Mouse (Mus musculus) cerebellum, postnatal 10 days (tissue): Measurements from ENCODE around the gene Gm14391.
"Not testable (repeated sequence)": the region's sequence is repeated elsewhere in the genome, so short reads cannot be mapped to it uniquely, and the experiment has no call there.

Source experiments
- DNase-seq, 2 experiments: peaks; one replicate each; pipeline ENCODE4 v3.0.0; 2021; ENCODE audit warnings: mixed read lengths in 2 of 2

The Gm14391 gene

GRCm38 (mm10) chr2:175206732-175207131 lies at the start of gene Gm14391:
Gene Gm14391, minus strand, starts transcription at chr2:175206917.
- not testable (repeated sequence) for DNase-seq

DNA sequence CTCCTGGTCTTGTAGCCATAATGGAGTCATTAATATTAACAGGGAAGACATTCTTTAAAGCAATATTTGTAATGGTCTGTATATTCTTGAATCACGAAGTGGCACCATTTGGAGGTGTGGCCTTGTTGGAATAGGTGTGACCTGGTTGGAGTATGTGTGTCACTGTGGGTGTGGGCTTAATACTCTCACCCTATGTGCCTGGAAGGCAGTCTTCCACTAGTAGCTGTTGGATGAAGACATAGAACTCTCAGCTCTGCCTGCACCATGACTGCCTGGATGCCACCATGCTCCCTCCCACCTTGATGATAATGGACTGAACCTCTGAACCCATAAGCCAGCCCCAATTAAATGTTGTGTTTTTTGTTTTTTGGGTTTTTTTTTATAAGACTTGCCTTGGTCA lies 27.7 kb downstream of the Gm14391 start:
- not testable (repeated sequence) for DNase-seq

GRCm38 (mm10) chr2:175176312-175176711 lies 30.4 kb downstream of the Gm14391 start:
- DNase-seq, result no peak

DNA sequence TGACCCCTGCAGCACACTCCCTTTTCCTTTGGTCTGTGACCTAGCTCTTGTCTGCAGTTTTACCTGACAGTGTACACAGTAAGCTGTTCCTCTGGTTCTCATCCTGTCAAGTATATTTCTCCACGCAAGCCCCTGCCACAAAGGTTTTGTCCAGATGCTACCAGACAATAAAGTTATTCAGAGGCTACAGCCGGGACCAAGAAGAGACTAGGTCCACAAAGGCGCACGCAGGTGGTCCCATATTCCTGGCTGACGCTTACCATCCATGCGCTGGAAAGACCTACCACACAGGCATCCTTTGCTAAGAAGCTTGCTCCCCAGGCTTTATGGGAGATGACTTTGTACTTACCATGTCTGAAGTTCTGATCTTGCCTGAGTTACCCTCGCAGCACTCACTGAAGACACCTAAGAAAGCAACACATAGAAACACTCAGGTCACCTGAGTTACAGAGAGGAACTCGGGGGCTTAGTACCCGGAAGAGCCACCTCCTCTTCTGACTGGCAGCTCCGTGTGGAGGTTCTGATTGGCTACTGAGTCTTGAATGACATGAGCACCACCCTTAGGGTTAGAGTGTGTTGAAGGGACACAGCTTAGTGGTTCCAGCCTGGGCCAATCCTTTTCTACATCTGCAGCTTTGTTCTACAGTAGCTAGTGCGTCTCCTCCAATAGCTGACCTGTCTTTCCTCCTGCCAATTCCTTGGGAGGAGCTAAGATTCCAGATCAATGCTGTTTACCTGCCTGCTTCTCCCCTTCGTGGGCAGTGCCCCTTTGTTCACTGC lies 31.1 kb downstream of the Gm14391 start, which contains the start of gene Gm14443:
Gene Gm14443 (minus strand): TSS at position 471 of the 780 bp plus-strand sequence.
- not testable (repeated sequence) for DNase-seq

DNA sequence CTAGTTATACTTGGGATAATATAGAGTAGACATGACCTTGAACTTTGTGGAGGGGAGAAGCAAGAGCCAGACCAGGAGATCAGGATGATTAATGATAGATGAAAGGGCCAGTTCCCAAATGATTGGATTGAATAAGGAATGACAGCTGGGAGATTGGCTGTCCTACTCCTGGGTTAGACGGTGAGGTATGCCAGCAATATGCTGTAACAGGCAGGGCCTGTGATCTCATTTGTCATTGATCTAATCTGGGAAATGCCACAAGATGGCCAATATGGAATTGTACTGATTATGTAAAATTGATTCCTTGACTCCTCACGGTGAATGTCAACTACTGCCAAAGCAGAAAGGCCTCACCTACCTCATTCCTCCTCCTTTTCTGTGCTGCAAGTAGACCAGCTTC lies 32.7 kb downstream of the Gm14391 start:
- DNase-seq, result not testable (repeated sequence)

- not testable (repeated sequence) for DNase-seq
Measured at GRCm38 (mm10) chr2:175172906-175173595, 33.7 kb downstream of the Gm14391 start.

DNA sequence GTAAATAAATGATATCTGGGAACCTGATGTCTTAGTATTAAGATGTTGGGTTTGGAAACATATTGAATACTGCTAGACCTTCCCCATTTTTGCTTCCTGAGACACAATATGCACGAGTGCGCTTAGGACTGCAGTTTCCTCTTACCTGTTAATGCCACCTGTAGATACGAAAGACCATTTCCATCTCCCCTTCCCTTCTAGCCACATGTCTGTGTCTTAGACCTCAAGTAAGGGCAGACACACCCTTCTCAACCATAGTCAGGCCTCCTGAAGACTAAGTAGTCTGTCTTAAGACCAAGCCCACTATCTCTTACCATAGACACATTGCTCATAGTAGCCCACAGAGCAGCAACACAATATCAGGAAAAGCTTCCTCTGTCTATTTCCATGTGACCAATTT lies 34.6 kb downstream of the Gm14391 start:
- DNase-seq, result no peak

DNA sequence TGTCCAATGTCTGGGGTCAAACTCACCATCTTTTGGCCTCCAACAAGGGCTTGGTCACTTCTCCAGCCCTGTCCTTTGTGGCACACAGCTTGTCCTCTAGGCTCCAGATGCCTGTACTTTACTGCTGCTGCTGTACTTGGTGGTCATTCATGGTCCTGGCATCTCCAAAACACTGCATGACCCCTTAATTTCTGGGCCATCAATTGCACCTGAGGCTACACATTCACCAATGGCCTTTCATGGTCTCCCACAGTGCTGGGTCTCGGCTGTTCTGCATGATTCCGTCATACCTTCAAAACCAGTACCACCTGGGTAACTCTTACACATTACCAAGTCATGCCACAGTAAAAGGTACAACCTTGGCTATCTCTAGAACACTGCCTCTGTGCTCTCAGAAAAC lies 39.8 kb downstream of the Gm14391 start:
- DNase-seq, result not testable (repeated sequence)

DNA sequence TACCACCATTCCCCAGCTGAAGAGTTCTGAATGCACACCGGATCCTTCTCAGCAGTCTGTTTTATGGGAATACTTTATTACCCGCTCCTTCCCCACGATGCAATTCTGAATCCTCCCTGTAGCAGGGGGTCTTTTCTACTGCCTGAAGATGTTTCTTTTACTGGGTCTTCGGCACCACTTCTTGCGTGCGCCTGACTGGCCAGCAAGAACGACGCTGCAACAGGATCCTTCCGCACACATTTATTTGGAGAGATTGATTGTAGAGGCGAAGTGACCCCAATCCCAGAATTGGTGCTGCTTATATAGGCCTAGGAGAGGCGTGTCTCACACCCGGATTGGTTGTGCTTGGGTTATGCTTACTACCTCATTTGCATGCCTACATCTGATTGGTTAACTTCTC lies 41.6 kb downstream of the Gm14391 start:
- DNase-seq, result not testable (repeated sequence)

- not testable (repeated sequence) for DNase-seq
Measured at GRCm38 (mm10) chr2:175161438-175161837, 45.3 kb downstream of the Gm14391 start.

- DNase-seq, result no peak
Measured at GRCm38 (mm10) chr2:175158642-175159041, 48.1 kb downstream of the Gm14391 start.

DNA sequence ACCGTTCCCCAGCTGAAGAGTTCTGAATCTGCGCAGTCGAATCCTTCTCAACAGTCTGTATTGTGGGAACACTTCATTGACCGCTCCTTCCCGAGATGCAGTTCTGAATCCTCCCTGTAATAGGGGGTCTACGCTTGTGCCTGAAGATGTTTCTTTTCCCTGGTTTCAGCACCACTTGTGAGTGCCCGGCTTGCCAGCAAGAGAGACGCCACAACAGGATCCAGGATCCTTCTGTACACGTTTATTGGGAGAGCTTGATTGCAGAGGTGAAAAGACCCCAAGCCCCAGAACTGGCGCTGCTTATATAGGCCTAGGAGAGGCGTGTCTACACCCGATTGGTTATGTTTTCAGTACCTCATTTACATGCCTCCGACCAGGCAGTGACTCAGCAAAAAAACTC lies 50.0 kb downstream of the Gm14391 start:
- DNase-seq, result no peak

GRCm38 (mm10) chr2:175141993-175142295 lies 64.8 kb downstream of the Gm14391 start, which contains the start of gene Gm14399:
Gene Gm14399, minus strand, starts transcription at chr2:175142012.
- DNase-seq, result not testable (repeated sequence)

- DNase-seq, result peak; percentile 34 to 40
Measured at GRCm38 (mm10) chr2:175141118-175141992, 65.4 kb downstream of the Gm14391 start.
